9 mouse cellular contexts compared by ENCODE assay signal in the genomic region with DNA sequence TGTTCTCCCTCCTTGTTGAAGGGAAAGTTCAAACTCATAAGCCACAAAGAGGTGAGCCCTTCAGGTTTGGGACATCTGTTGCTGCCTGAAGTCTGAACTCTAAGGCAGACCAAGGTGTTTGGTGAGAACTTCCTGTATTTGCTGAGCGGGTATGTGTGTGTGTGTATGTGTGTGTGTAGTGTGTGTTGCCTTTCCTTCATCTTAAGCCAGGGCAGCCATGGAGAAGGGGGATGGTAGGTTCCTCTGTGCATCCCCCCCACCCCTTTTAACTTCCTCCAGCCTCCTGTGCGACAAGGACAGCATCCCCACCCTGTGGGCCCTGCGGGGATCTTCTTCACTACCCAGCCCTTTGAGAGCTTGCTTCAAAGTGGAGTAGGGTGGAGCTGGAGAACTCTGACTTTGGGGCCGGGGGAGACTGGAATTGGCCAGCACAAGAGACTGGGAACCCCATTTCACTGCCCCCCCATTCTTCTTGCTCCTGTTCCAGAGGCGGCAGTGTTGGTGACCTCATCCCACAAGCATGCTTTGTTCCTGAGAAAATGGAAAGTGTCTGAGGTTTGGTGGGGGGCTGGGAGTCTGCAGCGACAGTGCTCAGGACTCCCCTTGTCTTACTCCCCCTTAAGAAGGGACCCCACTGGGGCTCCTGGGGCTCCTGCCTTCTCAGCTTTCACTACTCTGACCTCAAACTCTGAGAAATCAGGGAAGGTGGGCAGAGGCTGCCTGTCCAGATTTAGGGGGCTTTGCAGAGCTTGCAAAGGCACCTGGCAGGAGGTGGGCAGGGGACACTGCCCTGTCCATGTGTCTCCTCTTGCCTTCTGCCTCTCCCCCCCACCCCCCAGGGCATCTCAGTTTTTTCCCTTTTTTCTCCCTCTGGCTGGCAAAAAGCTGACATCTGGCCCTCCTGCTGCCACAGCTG. TPM values are rescaled to one million over a fixed set of nuclear protein-coding genes. Genes with fewer than 3 reads are reported as not detected.
A peak's percentile ranks its signal among the peaks of the same experiment; 100 is the strongest.
DNase-seq lines count a peak whose midpoint lies in the region; ATAC-seq and TF ChIP-seq lines count a peak whose summit lies in the region.
"Had no signal": no experiment of that assay in that cellular context is flagged by ENCODE, and none has a peak within 500 bp of the region (broad histone marks: within the 10 kb centered on the region; RNA-seq: fewer than 3 reads in every experiment).

No protein-coding gene starts in this region.

- peaks cover 19% of the 10 kb centered on the region for H3K79me2 ChIP-seq in CH12.LX (replicated peaks; ENCODE audit: control insufficient read depth, extremely low read depth, insufficient read depth, poor library complexity, severe bottlenecking)

- TF ChIP-seq POLR2A in CH12.LX (IDR thresholded peaks at IDR 0.05; ENCODE audit: low read depth, low read length) = no peak

- peak; percentile 55 for DNase-seq in adrenal gland, postnatal 14 days
- no peak for DNase-seq in adrenal gland, postnatal 4 days (ENCODE audit: low spot score in 2 of 2)
- no peak for DNase-seq in CH12.LX (ENCODE audit: extremely low read depth)
- peak; percentile 63 for DNase-seq in limb, embryonic 11.5 days (ENCODE audit: low spot score)
- DNase-seq in right cerebral cortex, postnatal 25 days = no peak
- DNase-seq in ovary, postnatal 14 days (ENCODE audit: low spot score) = no peak

- no peak for TF ChIP-seq CTCF in CH12.LX (conservative IDR thresholded peaks at IDR 0.05 in 1 of 2, IDR thresholded peaks at IDR 0.05 in 1 of 2; ENCODE audit: low read depth in 2 of 2, low read length in 2 of 2)

- peak overlapping the region; percentile 7; the same call in 1 of the 2 replicates for H3K9ac ChIP-seq in CH12.LX (ENCODE audit: insufficient read depth, low read depth)
- H3K9ac ChIP-seq in forebrain, embryonic 13.5 days = peak overlapping the region; percentile 50
- peak overlapping the region; percentile 58 for H3K9ac ChIP-seq in limb, embryonic 11.5 days (ENCODE audit: low read length)
- H3K9ac ChIP-seq in neural tube, embryonic 14.5 days (replicated peaks; ENCODE audit: low read depth, low read length) = peak overlapping the region; percentile 28; the same call in 1 of the 2 replicates

- no peaks in the 10 kb centered on the region for H3K27me3 ChIP-seq in CH12.LX (replicated peaks)
- H3K27me3 ChIP-seq in forebrain, embryonic 13.5 days = peaks cover 10% of the 10 kb centered on the region
- no peaks in the 10 kb centered on the region for H3K27me3 ChIP-seq in limb, embryonic 11.5 days (ENCODE audit: control insufficient read depth, insufficient read depth, low read length)
- peaks cover 7% of the 10 kb centered on the region; the same call in 1 of the 2 replicates for H3K27me3 ChIP-seq in neural tube, embryonic 14.5 days (ENCODE audit: control insufficient read depth, insufficient read depth, low read length)
- H3K27me3 ChIP-seq: Patski had no signal

- peak overlapping the region; percentile 69 for H3K4me2 ChIP-seq in CH12.LX (ENCODE audit: insufficient read depth, low read depth, poor library complexity, severe bottlenecking)
- H3K4me2 ChIP-seq in forebrain, embryonic 13.5 days = peak overlapping the region; percentile 40
- peak overlapping the region; percentile 39 for H3K4me2 ChIP-seq in limb, embryonic 11.5 days (ENCODE audit: low read depth, severe bottlenecking)
- no peak overlapping the region for H3K4me2 ChIP-seq in neural tube, embryonic 14.5 days (ENCODE audit: low read depth, low read length)

- in situ Hi-C loops in CH12.LX (cut with MboI; ENCODE audit: low pct_ligation_motif_present, low pct_unique_long_range_greater_than_20kb, low sequenced_read_pairs) = loop anchor here (10.0 kb wide), 1 partner anchor 361 kb away; a partner anchor contains a TSS

- dilution Hi-C loops in CH12.LX (cut with MboI; ENCODE audit: extremely low pct_ligation_motif_present, extremely low pct_unique_long_range_greater_than_20kb, low sequenced_read_pairs) = no loop called here

- peak overlapping the region; percentile 61 for H3K27ac ChIP-seq in CH12.LX (ENCODE audit: insufficient read depth, low read depth)
- peak overlapping the region; percentile 63 for H3K27ac ChIP-seq in forebrain, embryonic 13.5 days
- H3K27ac ChIP-seq in limb, embryonic 11.5 days (replicated peaks; ENCODE audit: low read depth, low read length) = peak overlapping the region; percentile 90
- H3K27ac ChIP-seq in neural tube, embryonic 14.5 days (ENCODE audit: low read depth, low read length) = peak overlapping the region; percentile 44; the same call in 1 of the 2 replicates

- no peak for TF ChIP-seq RAD21 in CH12.LX (IDR thresholded peaks at IDR 0.05; ENCODE audit: low read depth, low read length)

- H3K9me3 ChIP-seq in CH12.LX (replicated peaks; ENCODE audit: low read length) = no peaks in the 10 kb centered on the region
- no peaks in the 10 kb centered on the region for H3K9me3 ChIP-seq in forebrain, embryonic 13.5 days (replicated peaks)
- H3K9me3 ChIP-seq in limb, embryonic 11.5 days (ENCODE audit: control insufficient read depth, low read length) = no peaks in the 10 kb centered on the region
- H3K9me3 ChIP-seq in neural tube, embryonic 14.5 days (ENCODE audit: control insufficient read depth, low read length) = no peaks in the 10 kb centered on the region

- peak overlapping the region; percentile 3 to 19 (median 11) for H3K4me3 ChIP-seq in CH12.LX (replicated peaks in 1 of 3; ENCODE audit: low read depth in 2 of 3, low read length in 2 of 3, poor library complexity in 1 of 3)
- no peak overlapping the region for H3K4me3 ChIP-seq in forebrain, embryonic 13.5 days
- H3K4me3 ChIP-seq in limb, embryonic 11.5 days (ENCODE audit: low read depth, low read length) = peak overlapping the region; percentile 16
- H3K4me3 ChIP-seq in neural tube, embryonic 14.5 days (ENCODE audit: low read depth, low read length) = no peak overlapping the region

- peaks cover 38 to 64% of the 10 kb centered on the region in 2 experiments for H3K4me1 ChIP-seq in CH12.LX (ENCODE audit: control insufficient read depth in 1 of 2, insufficient read depth in 2 of 2)
- peaks cover 62% of the 10 kb centered on the region for H3K4me1 ChIP-seq in forebrain, embryonic 13.5 days
- H3K4me1 ChIP-seq in limb, embryonic 11.5 days (ENCODE audit: control insufficient read depth, insufficient read depth, low read length) = peaks cover 55% of the 10 kb centered on the region
- H3K4me1 ChIP-seq in neural tube, embryonic 14.5 days (ENCODE audit: control insufficient read depth, insufficient read depth, low read length) = peaks cover 17% of the 10 kb centered on the region

- H3K36me3 ChIP-seq in CH12.LX (replicated peaks in 1 of 2; ENCODE audit: control insufficient read depth in 1 of 2, insufficient read depth in 1 of 2, low read length in 1 of 2) = peaks cover 17 to 21% of the 10 kb centered on the region in 2 experiments
- H3K36me3 ChIP-seq in forebrain, embryonic 13.5 days (ENCODE audit: poor library complexity, severe bottlenecking) = no peaks in the 10 kb centered on the region
- no peaks in the 10 kb centered on the region for H3K36me3 ChIP-seq in limb, embryonic 11.5 days (ENCODE audit: control insufficient read depth, insufficient read depth, low read length)
- H3K36me3 ChIP-seq in neural tube, embryonic 14.5 days (ENCODE audit: control insufficient read depth, insufficient read depth, low read length) = no peaks in the 10 kb centered on the region

- ATAC-seq in forebrain, embryonic 13.5 days = no peak
- ATAC-seq in limb, embryonic 11.5 days (ENCODE audit: insufficient number of reproducible peaks, low FRiP score, low TSS enrichment, low read depth) = no peak
- ATAC-seq in neural tube, embryonic 14.5 days (ENCODE audit: low read depth) = no peak
- ATAC-seq: Patski had no signal

- 7% methylated on average over 6 of the region's 6 CpGs for WGBS in forebrain, embryonic 13.5 days
- 6% methylated on average over 6 of the region's 6 CpGs for WGBS in limb, embryonic 11.5 days
- WGBS in neural tube, embryonic 14.5 days = 7% methylated on average over 6 of the region's 6 CpGs

- TF ChIP-seq EP300 in CH12.LX (IDR thresholded peaks at IDR 0.05; ENCODE audit: low read length) = no peak

RNA-seq across cellular contexts. Expression of a gene that starts 3.6 kb away (rescaled TPM):
- 7.3 and 8.5 TPM in 2 replicates for total RNA-seq in adrenal gland, postnatal 14 days (2021)
- 10 to 100 TPM; 15.6 to 17.3 TPM for total RNA-seq in adrenal gland, postnatal 4 days (2021)
- total RNA-seq in CH12.LX (2012; rRNA removed) (10.4 and 10.8 TPM in 2 replicates), CH12.LX (2014; rRNA removed) (3.6 and 4.1 TPM in 2 replicates)
- 14.8 and 20.8 TPM in 2 replicates for polyA plus RNA-seq in CH12.LX (2012; ENCODE audit: insufficient read length, low read depth)
- polyA plus RNA-seq in forebrain, embryonic 13.5 days (2015; fragmentation: Nextera tagmentation; extraction: Ambion mirVana) = 2.6 and 3.2 TPM in 2 replicates
- polyA plus RNA-seq in limb, embryonic 11.5 days (2014; fragmentation: Nextera tagmentation; extraction: Ambion mirVana) = 11.5 and 11.6 TPM in 2 replicates
- polyA plus RNA-seq in neural tube, embryonic 14.5 days (2014; fragmentation: Nextera tagmentation; extraction: Ambion mirVana) = 0.60 and 1.5 TPM in 2 replicates

RNA-seq across cellular contexts. Expression of a gene that starts 10.4 kb away (rescaled TPM):
- 41.5 and 42.8 TPM in 2 replicates for total RNA-seq in adrenal gland, postnatal 14 days (2021)
- total RNA-seq in adrenal gland, postnatal 4 days (2021) = 10 to 100 TPM; 58.4 to 62.7 TPM
- total RNA-seq in CH12.LX (2012; rRNA removed) = 100 and 129 TPM in 2 replicates
- total RNA-seq in CH12.LX (2014; rRNA removed) = 122 and 146 TPM in 2 replicates
- polyA plus RNA-seq in CH12.LX (2012; ENCODE audit: insufficient read length, low read depth) = 134 and 156 TPM in 2 replicates
- polyA plus RNA-seq in forebrain, embryonic 13.5 days (2015; fragmentation: Nextera tagmentation; extraction: Ambion mirVana) = 169 and 177 TPM in 2 replicates
- polyA plus RNA-seq in limb, embryonic 11.5 days (2014; fragmentation: Nextera tagmentation; extraction: Ambion mirVana) = 250 and 252 TPM in 2 replicates
- 89.9 and 93.2 TPM in 2 replicates for polyA plus RNA-seq in neural tube, embryonic 14.5 days (2014; fragmentation: Nextera tagmentation; extraction: Ambion mirVana)

RNA-seq across cellular contexts. Expression of a gene that starts 10.7 kb away (rescaled TPM):
- total RNA-seq in adrenal gland, postnatal 14 days (2021) = 34.1 and 37.3 TPM in 2 replicates
- total RNA-seq in adrenal gland, postnatal 4 days (2021) = 10 to 100 TPM; 34.3 to 35.9 TPM
- 52.7 and 63.2 TPM in 2 replicates for total RNA-seq in CH12.LX (2012; rRNA removed)
- 78.1 and 84.4 TPM in 2 replicates for total RNA-seq in CH12.LX (2014; rRNA removed)
- 102 and 107 TPM in 2 replicates for polyA plus RNA-seq in CH12.LX (2012; ENCODE audit: insufficient read length, low read depth)
- polyA plus RNA-seq in forebrain, embryonic 13.5 days (2015; fragmentation: Nextera tagmentation; extraction: Ambion mirVana) = 49.9 and 59.1 TPM in 2 replicates
- 78.9 TPM in 2 replicates for polyA plus RNA-seq in limb, embryonic 11.5 days (2014; fragmentation: Nextera tagmentation; extraction: Ambion mirVana)
- polyA plus RNA-seq in neural tube, embryonic 14.5 days (2014; fragmentation: Nextera tagmentation; extraction: Ambion mirVana) = 33.9 and 39.2 TPM in 2 replicates

RNA-seq across cellular contexts. Expression of a gene that starts 37.5 kb away (rescaled TPM):
- 23.8 and 24.6 TPM in 2 replicates for total RNA-seq in adrenal gland, postnatal 14 days (2021)
- 10 to 100 TPM; 25.2 to 32.0 TPM for total RNA-seq in adrenal gland, postnatal 4 days (2021)
- 25.9 and 26.2 TPM in 2 replicates for total RNA-seq in CH12.LX (2012; rRNA removed)
- 30.2 and 34.0 TPM in 2 replicates for total RNA-seq in CH12.LX (2014; rRNA removed)
- 21.1 and 25.6 TPM in 2 replicates for polyA plus RNA-seq in CH12.LX (2012; ENCODE audit: insufficient read length, low read depth)
- 25.8 and 25.9 TPM in 2 replicates for polyA plus RNA-seq in forebrain, embryonic 13.5 days (2015; fragmentation: Nextera tagmentation; extraction: Ambion mirVana)
- polyA plus RNA-seq in limb, embryonic 11.5 days (2014; fragmentation: Nextera tagmentation; extraction: Ambion mirVana) = 22.3 and 26.1 TPM in 2 replicates
- polyA plus RNA-seq in neural tube, embryonic 14.5 days (2014; fragmentation: Nextera tagmentation; extraction: Ambion mirVana) = 22.5 and 25.2 TPM in 2 replicates

RNA-seq across cellular contexts. Expression of a gene that starts 47.5 kb away (rescaled TPM):
- 0.11 and 0.19 TPM in 2 replicates for total RNA-seq in adrenal gland, postnatal 14 days (2021)
- under 1 TPM; 0.23 to 0.34 TPM for total RNA-seq in adrenal gland, postnatal 4 days (2021)
- total RNA-seq in CH12.LX (2012; rRNA removed) (not detected in 2 replicates), CH12.LX (2014; rRNA removed) (not detected in 2 replicates)
- polyA plus RNA-seq in CH12.LX (2012; ENCODE audit: insufficient read length, low read depth) = not detected in 2 replicates
- polyA plus RNA-seq in forebrain, embryonic 13.5 days (2015; fragmentation: Nextera tagmentation; extraction: Ambion mirVana) = 12.0 and 13.2 TPM in 2 replicates
- polyA plus RNA-seq in limb, embryonic 11.5 days (2014; fragmentation: Nextera tagmentation; extraction: Ambion mirVana) = 0.27 and 0.60 TPM in 2 replicates
- polyA plus RNA-seq in neural tube, embryonic 14.5 days (2014; fragmentation: Nextera tagmentation; extraction: Ambion mirVana) = 6.7 and 7.8 TPM in 2 replicates

Comparison
In these comparisons a context has a peak if more than half of its experiments do, and no peak if none do; other contexts are left out.
1. DNase-seq: peak in adrenal gland, postnatal 14 days (single experiment) and limb, embryonic 11.5 days (single experiment); none in adrenal gland, postnatal 4 days (0 of 2), CH12.LX (single experiment), right cerebral cortex, postnatal 25 days (single experiment) and ovary, postnatal 14 days (single experiment).
2. H3K4me3 ChIP-seq: peak in CH12.LX (3 of 3) and limb, embryonic 11.5 days (single experiment); none in forebrain, embryonic 13.5 days (single experiment) and neural tube, embryonic 14.5 days (single experiment).
3. H3K9ac ChIP-seq: peak in every context shown above with its lines; median percentile 58 in limb, embryonic 11.5 days; 50 in forebrain, embryonic 13.5 days; 28 in neural tube, embryonic 14.5 days; 7 in CH12.LX.
4. Peak in every context shown above with its lines, with median percentiles within 50 percentile points of each other: H3K27ac ChIP-seq.